Mouse (Mus musculus) CH12.LX (cell line): Measurements from ENCODE around the gene Ccl20. TPM values are rescaled to one million over a fixed set of nuclear protein-coding genes. Genes with fewer than 3 reads are reported as not detected.

ENCODE experiments used
- DNase-seq: peaks from one replicate; pipeline ENCODE4 v3.0.0-alpha.2; 2013; ENCODE audit errors: extremely low read depth
- H3K27ac ChIP-seq: 2 replicates; pipeline ENCODE4 v1.5.1; 2012; ENCODE audit warnings: low read depth, mild to moderate bottlenecking, control low read depth, moderate library complexity; ENCODE audit not compliant: insufficient read depth
- H3K27me3 ChIP-seq: replicated peaks from 2 replicates; pipeline ENCODE3; 2012; ENCODE audit warnings: inconsistent platforms
- H3K36me3 ChIP-seq, 2 experiments: replicated peaks in 1 of 2; 2 replicates each; pipeline versions ENCODE3 to v1.6.1; 2012; ENCODE audit warnings: inconsistent platforms in 1 of 2, low read length in 1 of 2, mild to moderate bottlenecking in 1 of 2, mixed read lengths in 1 of 2, moderate library complexity in 1 of 2; ENCODE audit not compliant: control insufficient read depth in 1 of 2, insufficient read depth in 1 of 2
- H3K4me1 ChIP-seq, 2 experiments: 2 replicates each; pipeline ENCODE4 v1.6.1; 2012; ENCODE audit warnings: inconsistent platforms in 1 of 2, moderate library complexity in 1 of 2; ENCODE audit not compliant: insufficient read depth in 2 of 2, control insufficient read depth in 1 of 2
- H3K4me2 ChIP-seq: 2 replicates; pipeline ENCODE4 v1.6.1; 2012; ENCODE audit warnings: low read depth, mild to moderate bottlenecking, control low read depth; ENCODE audit not compliant: poor library complexity, insufficient read depth, severe bottlenecking
- H3K4me3 ChIP-seq, 3 experiments: fragments of 150-350 bp in 1 of 3; sonication (generic) in 1 of 3; replicated peaks in 1 of 3; 2 replicates each; pipeline versions ENCODE3 to v1.5.1; 2011 to 2012; ENCODE audit warnings: low read depth in 2 of 3, low read length in 2 of 3, mild to moderate bottlenecking in 2 of 3, moderate library complexity in 2 of 3, control low read depth in 1 of 3, improper control_type of control experiment in 1 of 3, inconsistent platforms in 1 of 3, mixed read lengths in 1 of 3; ENCODE audit not compliant: poor library complexity in 1 of 3
- H3K79me2 ChIP-seq: replicated peaks from 2 replicates; pipeline ENCODE4 v1.6.1; 2012; ENCODE audit warnings: mild to moderate bottlenecking, moderate library complexity; ENCODE audit not compliant: control insufficient read depth, poor library complexity, insufficient read depth, severe bottlenecking; ENCODE audit errors: extremely low read depth
- H3K9ac ChIP-seq: 2 replicates; pipeline ENCODE4 v1.6.1; 2012; ENCODE audit warnings: low read depth, mild to moderate bottlenecking, control low read depth, moderate library complexity; ENCODE audit not compliant: insufficient read depth
- H3K9me3 ChIP-seq: replicated peaks from 2 replicates; pipeline ENCODE3; 2012; ENCODE audit warnings: low read length, inconsistent platforms, mixed read lengths
- BHLHE40 ChIP-seq: IDR thresholded peaks from 2 replicates; pipeline ENCODE4 v1.6.1; 2011; ENCODE audit warnings: mild to moderate bottlenecking, low read depth, low read length, improper control_type of control experiment
- CHD1 ChIP-seq: IDR thresholded peaks from 2 replicates; pipeline ENCODE4 v1.6.1; 2012; ENCODE audit warnings: low read depth, low read length, improper control_type of control experiment, inconsistent platforms
- CHD2 ChIP-seq: IDR thresholded peaks from 2 replicates; pipeline ENCODE4 v1.6.1; 2011; ENCODE audit warnings: low read length, improper control_type of control experiment
- CTCF ChIP-seq, 2 experiments: IDR thresholded peaks in 1 of 2; conservative IDR thresholded peaks in 1 of 2; 2 replicates each; pipeline ENCODE4 v1.5.1; 2011 to 2012; ENCODE audit warnings: low read depth in 2 of 2, low read length in 2 of 2, improper control_type of control experiment in 1 of 2, inconsistent platforms in 1 of 2, mild to moderate bottlenecking in 1 of 2, moderate library complexity in 1 of 2
- E2F4 ChIP-seq: IDR thresholded peaks from 2 replicates; pipeline ENCODE4 v1.6.1; 2011; ENCODE audit warnings: low read depth, low read length, improper control_type of control experiment; ENCODE audit not compliant: insufficient replicate concordance
- EP300 ChIP-seq: IDR thresholded peaks from 2 replicates; pipeline ENCODE4 v1.6.1; 2011; ENCODE audit warnings: low read length, improper control_type of control experiment
- ETS1 ChIP-seq: conservative IDR thresholded peaks from 2 replicates; pipeline ENCODE4 v1.6.1; 2012; ENCODE audit warnings: low read depth, mild to moderate bottlenecking, inconsistent platforms, low read length, improper control_type of control experiment, moderate library complexity
- JUN ChIP-seq: IDR thresholded peaks from 2 replicates; pipeline ENCODE4 v1.6.1; 2011; ENCODE audit warnings: low read depth, mild to moderate bottlenecking, low read length, improper control_type of control experiment, moderate library complexity; ENCODE audit not compliant: insufficient read depth
- JUND ChIP-seq: conservative IDR thresholded peaks from 2 replicates; pipeline ENCODE4 v1.6.1; 2011; ENCODE audit warnings: low read depth, low read length, improper control_type of control experiment
- KAT2A ChIP-seq: IDR thresholded peaks from 2 replicates; pipeline ENCODE4 v1.6.1; 2012; ENCODE audit warnings: low read length, improper control_type of control experiment, inconsistent platforms; ENCODE audit not compliant: insufficient replicate concordance
- MAZ ChIP-seq: IDR thresholded peaks from 2 replicates; pipeline ENCODE4 v1.6.1; 2012; ENCODE audit warnings: low read depth, mild to moderate bottlenecking, inconsistent platforms, low read length, improper control_type of control experiment, moderate library complexity
- MEF2A ChIP-seq: IDR thresholded peaks from 2 replicates; pipeline ENCODE4 v1.6.1; 2014; ENCODE audit warnings: low read depth, mild to moderate bottlenecking, inconsistent platforms, low read length, improper control_type of control experiment, borderline replicate concordance
- NRF1 ChIP-seq: IDR thresholded peaks from 2 replicates; pipeline ENCODE4 v1.6.1; 2014; ENCODE audit warnings: low read depth, mild to moderate bottlenecking, inconsistent platforms, low read length, improper control_type of control experiment, moderate library complexity
- POLR2A ChIP-seq: IDR thresholded peaks from 2 replicates; pipeline ENCODE4 v1.6.1; 2011; ENCODE audit warnings: low read depth, mild to moderate bottlenecking, improper control_type of control experiment, low read length
- POLR2AphosphoS2 ChIP-seq: IDR thresholded peaks from 2 replicates; pipeline ENCODE4 v1.6.1; 2011; ENCODE audit warnings: low read depth, low read length, improper control_type of control experiment
- RAD21 ChIP-seq: IDR thresholded peaks from 2 replicates; pipeline ENCODE4 v1.6.1; 2011; ENCODE audit warnings: low read depth, mild to moderate bottlenecking, low read length, improper control_type of control experiment, moderate library complexity
- RCOR1 ChIP-seq: conservative IDR thresholded peaks from 2 replicates; pipeline ENCODE4 v1.6.1; 2012; ENCODE audit warnings: low read depth, mild to moderate bottlenecking, inconsistent platforms, low read length, improper control_type of control experiment
- SIN3A ChIP-seq: IDR thresholded peaks from 2 replicates; pipeline ENCODE4 v1.6.1; 2012; ENCODE audit warnings: low read length, improper control_type of control experiment, inconsistent platforms
- TBP ChIP-seq: conservative IDR thresholded peaks from 2 replicates; pipeline ENCODE4 v1.6.1; 2011; ENCODE audit warnings: low read depth, low read length, improper control_type of control experiment
- TCF12 ChIP-seq: IDR thresholded peaks from 2 replicates; pipeline ENCODE4 v1.6.1; 2014; ENCODE audit warnings: low read depth, mild to moderate bottlenecking, inconsistent platforms, low read length, improper control_type of control experiment
- UBTF ChIP-seq: IDR thresholded peaks from 2 replicates; pipeline ENCODE4 v1.6.1; 2012; ENCODE audit warnings: low read depth, mild to moderate bottlenecking, inconsistent platforms, low read length, improper control_type of control experiment, moderate library complexity
- USF1 ChIP-seq: IDR thresholded peaks from 2 replicates; pipeline ENCODE4 v1.6.1; 2014; ENCODE audit warnings: low read depth, mild to moderate bottlenecking, inconsistent platforms, low read length, improper control_type of control experiment
- USF2 ChIP-seq: conservative IDR thresholded peaks from 2 replicates; pipeline ENCODE4 v1.6.1; 2011; ENCODE audit warnings: low read depth, low read length, improper control_type of control experiment
- ZC3H11A ChIP-seq: IDR thresholded peaks from 2 replicates; pipeline ENCODE4 v1.6.1; 2012; ENCODE audit warnings: low read depth, mild to moderate bottlenecking, inconsistent platforms, low read length, improper control_type of control experiment
- ZKSCAN1 ChIP-seq: IDR thresholded peaks from 2 replicates; pipeline ENCODE4 v1.6.1; 2012; ENCODE audit warnings: low read depth, inconsistent platforms, low read length, improper control_type of control experiment, borderline replicate concordance
- dilution Hi-C: fragments of 300-500 bp; cut with MboI; formaldehyde crosslinking; loops from 2 replicates; pipeline ENCODE4 v1.14.3; 2020; ENCODE audit warnings: low sequenced_read_pairs; ENCODE audit not compliant: extremely low pct_unique_long_range_greater_than_20kb, extremely low pct_ligation_motif_present
- in situ Hi-C: fragments of 300-500 bp; cut with MboI; formaldehyde crosslinking; loops from 3 replicates; pipeline ENCODE4 v1.14.3; 2019; ENCODE audit warnings: low sequenced_read_pairs, low pct_ligation_motif_present, low pct_unique_long_range_greater_than_20kb, mixed read lengths
- polyA plus RNA-seq: library from polyadenylated mRNA; unstranded; fragments of >175 nt; gene quantifications from 2 replicates; pipeline ENCODE4 v1.2.1, GENCODE M21; 2012; ENCODE audit warnings: low read depth; ENCODE audit not compliant: insufficient read length
- total RNA-seq, 2 experiments: library from RNA; depleted of rRNA; stranded (reverse); fragments of 300-350 nt in 1 of 2; fragments of >200 nt in 1 of 2; gene quantifications; 2 replicates each; pipeline ENCODE4 v1.2.3; 2012 to 2014

Ccl20 gene
- total and polyA plus RNA-seq, 3 experiments = 0.32 to 3.4 TPM; not detected in 1

DNA sequence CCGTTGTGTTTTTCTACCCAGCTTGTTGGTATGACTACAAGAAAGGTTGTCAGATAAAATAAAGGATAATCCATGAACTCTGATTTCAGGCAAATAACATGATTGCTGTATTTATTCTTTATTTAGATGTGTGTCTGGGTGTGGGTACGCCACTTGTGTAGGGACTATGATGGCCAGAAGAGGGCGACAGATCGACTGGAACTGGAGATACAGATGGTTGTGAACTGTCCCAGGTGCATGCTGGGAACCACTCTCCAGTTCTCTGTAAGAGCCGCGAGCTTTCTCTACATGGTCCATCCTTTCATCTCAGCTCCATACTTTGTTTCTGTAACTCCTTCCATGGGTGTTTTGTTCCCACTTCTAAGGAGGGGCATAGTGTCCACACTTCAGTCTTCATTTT, 22.2 kb downstream of the Ccl20 start:
- no peak for TF ChIP-seq BHLHE40
- no peak for TF ChIP-seq RCOR1
- TF ChIP-seq USF2 = no peak
- no peak for TF ChIP-seq UBTF
- no peak for TF ChIP-seq ZKSCAN1
- TF ChIP-seq MEF2A = no peak
- 0 out of 4 replicates have a peak, but pooled peaks of 1 of the 2 experiments have one; percentile 6 for TF ChIP-seq CTCF (conservative IDR thresholded peaks at IDR 0.05 in 1 of 2, IDR thresholded peaks at IDR 0.05 in 1 of 2; ENCODE audit: low read depth in 2 of 2, low read length in 2 of 2)
- DNase-seq = no peak
- no peaks in the 10 kb centered on the region for H3K4me1 ChIP-seq
- H3K9ac ChIP-seq = no peak overlapping the region
- no peak overlapping the region for H3K4me3 ChIP-seq
- dilution Hi-C loops = no loop called here
- H3K36me3 ChIP-seq = no peaks in the 10 kb centered on the region
- H3K9me3 ChIP-seq = no peaks in the 10 kb centered on the region
- H3K27me3 ChIP-seq = no peaks in the 10 kb centered on the region
- H3K4me2 ChIP-seq = no peak overlapping the region
- no peaks in the 10 kb centered on the region for H3K79me2 ChIP-seq
- no peak overlapping the region for H3K27ac ChIP-seq
- in situ Hi-C loops = no loop called here

DNA sequence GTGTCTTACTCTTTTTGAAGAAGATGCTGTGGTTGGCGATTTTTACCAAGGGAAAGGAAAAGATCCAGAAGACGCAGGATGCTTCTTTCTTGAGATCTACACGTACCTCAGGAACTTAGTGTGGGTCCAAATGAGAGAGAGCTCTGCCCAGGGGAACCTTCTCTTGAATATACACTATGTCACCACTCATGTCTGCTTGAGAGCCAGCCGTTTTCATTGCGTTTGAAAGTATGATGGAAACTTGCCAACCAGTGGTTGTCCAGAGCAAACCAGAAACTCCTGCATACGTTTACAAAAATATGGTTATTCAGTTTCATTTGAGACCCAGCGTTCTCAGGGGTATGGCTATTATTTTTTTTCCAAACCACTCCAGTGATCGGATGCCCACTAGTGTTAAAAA, 24.9 kb downstream of the Ccl20 start:
- Histone ChIP-seq H3K4me2 (no peak overlapping the region), H3K27me3 (no peaks in the 10 kb centered on the region), H3K9me3 (no peaks in the 10 kb centered on the region), H3K4me3 (no peak overlapping the region), H3K4me1 (no peaks in the 10 kb centered on the region), H3K79me2 (no peaks in the 10 kb centered on the region), H3K9ac (no peak overlapping the region), H3K27ac (no peak overlapping the region), H3K36me3 (no peaks in the 10 kb centered on the region)
- in situ Hi-C loops = no loop called here
- TF ChIP-seq BHLHE40 (no peak), NRF1 (no peak), SIN3A (no peak), ZC3H11A (no peak), USF2 (no peak), MAZ (no peak), ETS1 (no peak), MEF2A (no peak), EP300 (no peak), CTCF (conservative IDR thresholded peaks at IDR 0.05 in 1 of 2, IDR thresholded peaks at IDR 0.05 in 1 of 2; ENCODE audit: low read depth in 2 of 2, low read length in 2 of 2) (no peak), POLR2A (no peak)
- dilution Hi-C loops = no loop called here
- no peak for DNase-seq

DNA sequence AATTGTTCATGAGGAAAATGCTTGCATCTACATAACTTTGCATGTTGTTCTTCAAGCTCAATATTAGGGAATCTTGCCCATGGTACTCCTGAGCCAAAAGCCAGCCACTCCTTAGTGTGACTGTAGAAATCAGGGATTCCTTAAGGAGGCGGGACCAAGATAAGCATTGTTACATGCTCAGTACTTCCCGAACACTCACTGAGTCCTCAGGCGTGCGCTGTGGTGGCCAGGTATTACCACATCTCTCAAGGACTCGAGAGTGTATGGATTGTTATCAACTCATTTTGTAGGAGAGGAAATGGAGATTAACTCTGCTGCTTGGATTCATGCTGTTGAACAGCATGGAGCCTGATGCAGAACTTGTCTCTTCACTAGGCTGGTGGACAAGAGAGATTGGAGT, 25.5 kb downstream of the Ccl20 start:
- Histone ChIP-seq H3K27me3 (no peaks in the 10 kb centered on the region), H3K9ac (no peak overlapping the region), H3K9me3 (no peaks in the 10 kb centered on the region), H3K79me2 (no peaks in the 10 kb centered on the region), H3K27ac (no peak overlapping the region), H3K4me3 (no peak overlapping the region), H3K36me3 (no peaks in the 10 kb centered on the region), H3K4me1 (peaks cover 0 to 3% of the 10 kb centered on the region in 2 experiments; a peak in 1 of 4 replicates), H3K4me2 (no peak overlapping the region)
- dilution Hi-C loops (no loop called here), in situ Hi-C loops (no loop called here)
- TF ChIP-seq TCF12 (no peak), KAT2A (no peak), JUND (no peak), POLR2AphosphoS2 (no peak), CHD1 (no peak), USF2 (no peak), EP300 (no peak), TBP (no peak), JUN (no peak), ZKSCAN1 (no peak), RAD21 (no peak), CHD2 (no peak), E2F4 (no peak), USF1 (no peak)
- no peak for DNase-seq
